Mouse (Mus musculus): Measurements from ENCODE around the gene Mucl3.

DNA sequence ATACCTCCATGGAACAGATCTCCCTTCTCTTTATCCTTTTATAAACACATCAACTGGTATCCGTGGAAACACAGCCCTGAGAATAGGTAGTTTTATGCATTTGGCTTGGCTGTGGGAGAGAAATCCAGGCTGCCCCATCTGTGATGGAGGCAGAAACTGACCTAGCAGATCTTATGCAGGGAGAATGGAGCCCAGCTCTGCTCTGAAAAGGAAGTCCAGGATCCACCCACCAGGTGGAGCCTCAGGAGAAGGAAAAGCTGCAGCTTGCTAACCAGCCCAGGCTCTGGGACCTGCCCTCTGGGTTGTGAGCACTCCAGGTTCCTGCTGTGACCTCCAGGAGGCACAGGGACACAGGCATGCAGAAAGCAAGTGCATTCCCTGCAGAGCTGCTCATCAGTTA is 9.5 kb downstream of the Mucl3 start:
- TF ChIP-seq CTCF (IDR thresholded peaks at IDR 0.05; ENCODE audit: extremely low read depth, insufficient read depth, insufficient read length, insufficient replicate concordance) (no peak), POLR2A (IDR thresholded peaks at IDR 0.05; ENCODE audit: low read depth, low read length) (no peak)
